Mouse (Mus musculus) heart, postnatal 0 days (tissue): ENCODE measurements around the gene St6gal1. TPM values are rescaled to one million over a fixed set of nuclear protein-coding genes. Genes with fewer than 3 reads are reported as not detected.

ENCODE experiments used
- ATAC-seq: fragments of 200-750 bp; cut with Nextera tagmentation; 2 replicates; pipeline ENCODE4 v1.8.0; 2017; ENCODE audit warnings: low read depth, moderate number of reproducible peaks, moderate library complexity; ENCODE audit not compliant: insufficient read depth
- DNase-seq: peaks from one replicate; pipeline ENCODE4 v3.0.0-alpha.2; 2016; ENCODE audit warnings: low spot score
- H3K27ac ChIP-seq: fragments of 300-500 bp; sonication (generic); 2 replicates; pipeline ENCODE4 v1.5.1; 2014; ENCODE audit warnings: low read depth, mild to moderate bottlenecking
- H3K27me3 ChIP-seq: fragments of 300-500 bp; sonication (generic); 2 replicates; pipeline ENCODE4 v1.6.1; 2014; ENCODE audit warnings: low read length, mixed read lengths; ENCODE audit not compliant: control insufficient read depth, insufficient read depth
- H3K36me3 ChIP-seq: fragments of 300-500 bp; sonication (generic); replicated peaks from 2 replicates; pipeline ENCODE4 v1.6.1; 2014; ENCODE audit warnings: low read length, mixed read lengths; ENCODE audit not compliant: control insufficient read depth, insufficient read depth
- H3K4me1 ChIP-seq: fragments of 300-500 bp; sonication (generic); 2 replicates; pipeline ENCODE4 v1.6.1; 2014; ENCODE audit warnings: antibody characterized with exemption; ENCODE audit not compliant: control insufficient read depth, insufficient read depth
- H3K4me2 ChIP-seq: fragments of 300-500 bp; sonication (generic); 2 replicates; pipeline ENCODE4 v1.6.1; 2014; ENCODE audit warnings: low read depth, mild to moderate bottlenecking, low read length, moderate library complexity
- H3K4me3 ChIP-seq: fragments of 300-500 bp; sonication (generic); 2 replicates; pipeline ENCODE4 v1.5.1; 2014; ENCODE audit warnings: low read depth, low read length
- H3K9ac ChIP-seq: fragments of 300-500 bp; sonication (generic); replicated peaks from 2 replicates; pipeline ENCODE4 v1.6.1; 2014; ENCODE audit warnings: low read depth, low read length, mixed read lengths
- H3K9me3 ChIP-seq: fragments of 300-500 bp; sonication (generic); replicated peaks from 2 replicates; pipeline ENCODE4 v1.6.1; 2016; ENCODE audit warnings: low read length; ENCODE audit not compliant: control insufficient read depth
- CTCF ChIP-seq: IDR thresholded peaks from 2 replicates; pipeline ENCODE4 v1.5.1; 2016; ENCODE audit warnings: antibody characterized with exemption, control low read depth, low read depth
- EP300 ChIP-seq: IDR thresholded peaks from 2 replicates; pipeline ENCODE4 v1.6.1; 2016; ENCODE audit warnings: antibody characterized with exemption, low read depth
- WGBS: fragments of 180-500 bp; shearing (Covaris S2); extraction: QIAGEN DNeasy Blood & Tissue Kit; methylation state at CpG from one replicate; pipeline ENCODE4 v1.1.7; 2014; 5-methylcytosine and 5-hydroxymethylcytosine counted together
- polyA plus RNA-seq: library from polyadenylated mRNA; unstranded; fragments of >200 nt; fragmentation: Nextera tagmentation; extraction: Ambion mirVana; gene quantifications from 2 replicates; pipeline ENCODE4 v1.2.1, GENCODE M21; 2015
- total RNA-seq: library from RNA; depleted of rRNA; stranded (reverse); fragments of >200 nt; gene quantifications from 2 replicates; pipeline ENCODE4 v1.2.3, GENCODE M21; 2014; ENCODE audit warnings: low replicate concordance

Gene St6gal1
- total and polyA plus RNA-seq, 2 experiments from 2014 or later = 10.0 to 23.5 TPM

GRCm38 (mm10) chr16:23187983-23188382 is 36.6 kb upstream of the St6gal1 start:
- no peak overlapping the region for H3K4me2 ChIP-seq
- DNase-seq (no peak), ATAC-seq (no peak)
- H3K9ac ChIP-seq = no peak overlapping the region
- 69% methylated on average over 7 of the region's 7 CpGs for WGBS
- H3K4me1 ChIP-seq = no peaks in the 10 kb centered on the region
- no peak for TF ChIP-seq CTCF
- no peak for TF ChIP-seq EP300
- H3K27ac ChIP-seq = no peak overlapping the region
- H3K9me3 ChIP-seq = peaks cover 4% of the 10 kb centered on the region; the same call in 1 of the 2 replicates
- 0 out of 2 replicates have a peak, but pooled peaks cover 2% of the 10 kb centered on the region for H3K27me3 ChIP-seq
- H3K36me3 ChIP-seq = no peaks in the 10 kb centered on the region
- no peak overlapping the region for H3K4me3 ChIP-seq

GRCm38 (mm10) chr16:23189612-23190011 is 34.9 kb upstream of the St6gal1 start:
- Histone ChIP-seq H3K27ac (no peak overlapping the region), H3K9ac (no peak overlapping the region), H3K4me2 (no peak overlapping the region), H3K9me3 (peaks cover 4% of the 10 kb centered on the region; the same call in 1 of the 2 replicates), H3K4me3 (no peak overlapping the region), H3K27me3 (no peaks in the 10 kb centered on the region), H3K4me1 (no peaks in the 10 kb centered on the region), H3K36me3 (no peaks in the 10 kb centered on the region)
- TF ChIP-seq CTCF (no peak), EP300 (no peak)
- ATAC-seq = no peak
- no peak for DNase-seq
- WGBS = 78% methylated on average over 1 of the region's 1 CpGs

GRCm38 (mm10) chr16:23191560-23192242 is 32.8 kb upstream of the St6gal1 start:
- Histone ChIP-seq H3K4me2 (no peak overlapping the region), H3K27me3 (no peaks in the 10 kb centered on the region), H3K36me3 (no peaks in the 10 kb centered on the region), H3K4me1 (no peaks in the 10 kb centered on the region), H3K9me3 (peaks cover 4% of the 10 kb centered on the region; the same call in 1 of the 2 replicates), H3K27ac (no peak overlapping the region), H3K4me3 (no peak overlapping the region), H3K9ac (no peak overlapping the region)
- ATAC-seq (no peak), DNase-seq (no peak)
- TF ChIP-seq CTCF = no peak
- no peak for TF ChIP-seq EP300
- 67% methylated on average over 9 of the region's 9 CpGs for WGBS

- Histone ChIP-seq H3K27me3 (no peaks in the 10 kb centered on the region), H3K27ac (no peak overlapping the region), H3K4me1 (no peaks in the 10 kb centered on the region), H3K4me3 (no peak overlapping the region), H3K4me2 (no peak overlapping the region), H3K9me3 (no peaks in the 10 kb centered on the region), H3K36me3 (no peaks in the 10 kb centered on the region), H3K9ac (no peak overlapping the region)
- 70% methylated on average over 7 of the region's 7 CpGs for WGBS
- no peak for ATAC-seq
- TF ChIP-seq EP300 = no peak
- TF ChIP-seq CTCF = no peak
- no peak for DNase-seq
Measured at GRCm38 (mm10) chr16:23195618-23196017, 28.9 kb upstream of the St6gal1 start.

- TF ChIP-seq CTCF (no peak), EP300 (no peak)
- Histone ChIP-seq H3K9me3 (no peaks in the 10 kb centered on the region), H3K4me1 (no peaks in the 10 kb centered on the region), H3K9ac (no peak overlapping the region), H3K27me3 (no peaks in the 10 kb centered on the region), H3K36me3 (no peaks in the 10 kb centered on the region), H3K27ac (no peak overlapping the region), H3K4me3 (no peak overlapping the region), H3K4me2 (no peak overlapping the region)
- no peak for DNase-seq
- ATAC-seq = no peak
Measured at GRCm38 (mm10) chr16:23196296-23196695, 28.2 kb upstream of the St6gal1 start.

- TF ChIP-seq CTCF = no peak
- no peak for TF ChIP-seq EP300
- WGBS = 86% methylated on average over 6 of the region's 6 CpGs
- H3K4me1 ChIP-seq = no peaks in the 10 kb centered on the region
- no peak overlapping the region for H3K27ac ChIP-seq
- DNase-seq = no peak
- ATAC-seq = no peak
- no peak overlapping the region for H3K4me2 ChIP-seq
- no peak overlapping the region for H3K9ac ChIP-seq
- H3K36me3 ChIP-seq = no peaks in the 10 kb centered on the region
- no peaks in the 10 kb centered on the region for H3K27me3 ChIP-seq
- H3K4me3 ChIP-seq = no peak overlapping the region
- no peaks in the 10 kb centered on the region for H3K9me3 ChIP-seq
Measured at GRCm38 (mm10) chr16:23196791-23197190, 27.7 kb upstream of the St6gal1 start.
